In the genomic region with DNA sequence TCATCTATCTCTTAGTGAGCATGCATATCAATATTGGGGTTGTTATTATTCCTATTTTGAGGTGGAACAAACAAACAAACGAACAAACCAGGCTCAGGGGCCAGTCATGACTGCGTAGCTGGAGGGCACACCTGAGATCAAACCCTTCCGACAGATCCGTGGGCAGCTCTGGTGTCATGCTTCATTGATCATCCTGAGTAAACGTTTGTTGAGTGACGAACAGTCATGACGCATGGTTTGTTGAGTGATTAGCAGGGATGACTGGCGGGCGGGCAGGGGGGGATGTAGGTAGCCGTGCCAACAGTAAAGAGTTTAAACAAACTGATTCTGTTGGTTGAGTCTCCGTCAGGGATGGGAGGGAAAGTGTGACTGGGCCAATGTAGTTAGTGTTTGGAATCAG, we compare ENCODE assay signal across 16 mouse cellular contexts.
"Had no signal": no experiment of that assay in that cellular context is flagged by ENCODE, and none has a peak within 500 bp of the region (broad histone marks: within the 10 kb centered on the region; RNA-seq: fewer than 3 reads in every experiment).

No protein-coding gene starts in this region.

- H3K9me3 ChIP-seq: midbrain, embryonic 10.5 days; midbrain, embryonic 13.5 days; neural tube, embryonic 13.5 days; neural tube, embryonic 15.5 days; stomach, embryonic 15.5 days had no signal

- H3K27ac ChIP-seq: liver, embryonic 14.5 days; midbrain, embryonic 10.5 days; midbrain, embryonic 13.5 days; neural tube, embryonic 13.5 days; neural tube, embryonic 15.5 days; stomach, embryonic 15.5 days had no signal

- H3K27me3 ChIP-seq: midbrain, embryonic 13.5 days; neural tube, embryonic 15.5 days had no signal

- H3K4me2 ChIP-seq: lung, embryonic 14.5 days; midbrain, embryonic 13.5 days; neural tube, embryonic 13.5 days; neural tube, embryonic 15.5 days; stomach, embryonic 15.5 days had no signal

- H3K36me3 ChIP-seq: midbrain, embryonic 10.5 days; midbrain, embryonic 13.5 days; neural tube, embryonic 13.5 days; neural tube, embryonic 15.5 days; stomach, embryonic 15.5 days had no signal

- ATAC-seq: midbrain, embryonic 13.5 days; midbrain, embryonic 16.5 days had no signal

- H3K9ac ChIP-seq: liver, embryonic 14.5 days; lung, embryonic 14.5 days; midbrain, embryonic 13.5 days; neural tube, embryonic 13.5 days; neural tube, embryonic 15.5 days; stomach, embryonic 15.5 days had no signal

- H3K4me3 ChIP-seq: midbrain, embryonic 10.5 days; midbrain, embryonic 13.5 days; myocyte; neural tube, embryonic 13.5 days; neural tube, embryonic 15.5 days; stomach, embryonic 15.5 days had no signal

- DNase-seq: lung, postnatal 10 days; lung, postnatal 4 days; retina, postnatal 1 day; right cerebral cortex, postnatal 14 days; thymus, adult 18-20 months; thymus, postnatal 14 days; thymus, postnatal 36 days had no signal
